Comparison of ENCODE assay signal across 26 mouse cellular contexts in genomic region chr12:54537022-54537421, GRCm38 (mm10).
DNase-seq lines count a peak whose midpoint lies in the region; ATAC-seq and TF ChIP-seq lines count a peak whose summit lies in the region.
"Had no signal": no experiment of that assay in that cellular context is flagged by ENCODE, and none has a peak within 500 bp of the region (broad histone marks: within the 10 kb centered on the region; RNA-seq: fewer than 3 reads in every experiment).

No protein-coding gene starts in this region.

- no peak for TF ChIP-seq EP300 in liver, postnatal 0 days (IDR thresholded peaks at IDR 0.05; ENCODE audit: low read depth)

- no peak overlapping the region for H3K9ac ChIP-seq in hindbrain, embryonic 16.5 days (ENCODE audit: low read depth, low read length)
- no peak overlapping the region for H3K9ac ChIP-seq in hindbrain, embryonic 14.5 days
- no peak overlapping the region for H3K9ac ChIP-seq in midbrain, postnatal 0 days (replicated peaks; ENCODE audit: low read length, poor library complexity, severe bottlenecking)
- no peak overlapping the region for H3K9ac ChIP-seq in midbrain, embryonic 11.5 days (ENCODE audit: low read length)
- no peak overlapping the region for H3K9ac ChIP-seq in intestine, embryonic 16.5 days (ENCODE audit: low read depth, low read length)
- H3K9ac ChIP-seq in stomach, embryonic 15.5 days: no peak overlapping the region
- no peak overlapping the region for H3K9ac ChIP-seq in liver, postnatal 0 days (replicated peaks)
- H3K9ac ChIP-seq: embryonic facial prominence, embryonic 12.5 days; forebrain, embryonic 12.5 days; kidney, embryonic 15.5 days; liver, embryonic 15.5 days had no signal

- 42% methylated on average over 7 of the region's 7 CpGs for WGBS in hindbrain, embryonic 16.5 days
- 51% methylated on average over 7 of the region's 7 CpGs for WGBS in hindbrain, embryonic 14.5 days
- WGBS in midbrain, postnatal 0 days: 62% methylated on average over 7 of the region's 7 CpGs
- whole genome bisulfite sequencing in midbrain, embryonic 11.5 days: 89% methylated on average over 7 of the region's 7 CpGs
- 54% methylated on average over 7 of the region's 7 CpGs for WGBS in intestine, embryonic 16.5 days
- 44% methylated on average over 7 of the region's 7 CpGs for WGBS in stomach, embryonic 15.5 days
- WGBS in liver, postnatal 0 days (ENCODE audit: insufficient replicate concordance): 84% methylated on average over 7 of the region's 7 CpGs

- H3K36me3 ChIP-seq in hindbrain, embryonic 16.5 days (ENCODE audit: control insufficient read depth, insufficient read depth, low read length): no peaks in the 10 kb centered on the region
- H3K36me3 ChIP-seq in hindbrain, embryonic 14.5 days (replicated peaks; ENCODE audit: control insufficient read depth, insufficient read depth): no peaks in the 10 kb centered on the region
- H3K36me3 ChIP-seq in midbrain, postnatal 0 days (ENCODE audit: insufficient read depth, low read length): no peaks in the 10 kb centered on the region
- H3K36me3 ChIP-seq in midbrain, embryonic 11.5 days (ENCODE audit: control insufficient read depth, insufficient read depth, low read length): no peaks in the 10 kb centered on the region
- H3K36me3 ChIP-seq in intestine, embryonic 16.5 days (ENCODE audit: control insufficient read depth, insufficient read depth, low read length): no peaks in the 10 kb centered on the region
- H3K36me3 ChIP-seq in stomach, embryonic 15.5 days: no peaks in the 10 kb centered on the region
- no peaks in the 10 kb centered on the region for H3K36me3 ChIP-seq in liver, postnatal 0 days (replicated peaks; ENCODE audit: insufficient read depth, low read length)
- H3K36me3 ChIP-seq: embryonic facial prominence, embryonic 12.5 days; forebrain, embryonic 12.5 days; heart, embryonic 10.5 days; kidney, embryonic 15.5 days; liver, embryonic 15.5 days; midbrain, embryonic 10.5 days had no signal

- H3K4me2 ChIP-seq in hindbrain, embryonic 16.5 days (ENCODE audit: low read length): no peak overlapping the region
- H3K4me2 ChIP-seq in hindbrain, embryonic 14.5 days (replicated peaks): no peak overlapping the region
- no peak overlapping the region for H3K4me2 ChIP-seq in midbrain, postnatal 0 days (ENCODE audit: low read depth, low read length, poor library complexity, severe bottlenecking)
- H3K4me2 ChIP-seq in midbrain, embryonic 11.5 days: no peak overlapping the region
- no peak overlapping the region for H3K4me2 ChIP-seq in intestine, embryonic 16.5 days (ENCODE audit: low read depth, low read length)
- no peak overlapping the region for H3K4me2 ChIP-seq in stomach, embryonic 15.5 days
- H3K4me2 ChIP-seq in liver, postnatal 0 days (ENCODE audit: low read depth, low read length): no peak overlapping the region
- H3K4me2 ChIP-seq: embryonic facial prominence, embryonic 12.5 days; forebrain, embryonic 12.5 days; kidney, embryonic 15.5 days; liver, embryonic 15.5 days had no signal

- peak; percentile 52 for ATAC-seq in hindbrain, embryonic 16.5 days
- no peak; the same call in 1 of the 2 replicates for ATAC-seq in hindbrain, embryonic 14.5 days (ENCODE audit: low FRiP score)
- no peak for ATAC-seq in midbrain, postnatal 0 days (ENCODE audit: low FRiP score)
- ATAC-seq in midbrain, embryonic 11.5 days (ENCODE audit: low FRiP score): no peak
- ATAC-seq in intestine, embryonic 16.5 days: no peak
- ATAC-seq in stomach, embryonic 15.5 days (ENCODE audit: insufficient read depth, low FRiP score, low read depth): 0 out of 2 replicates have a peak, but pooled peaks have one; percentile 35
- ATAC-seq in liver, postnatal 0 days: no peak

- no peak for DNase-seq in hindbrain, embryonic 14.5 days (ENCODE audit: low spot score)
- DNase-seq in midbrain, postnatal 0 days (ENCODE audit: low spot score): peak; percentile 19
- DNase-seq in midbrain, embryonic 11.5 days (ENCODE audit: low spot score, missing footprints): no peak
- no peak for DNase-seq in urinary bladder, postnatal 10 days (ENCODE audit: low spot score)
- DNase-seq in liver, postnatal 0 days: no peak
- DNase-seq: adrenal gland, postnatal 25 days; cerebellum, adult 9-10 months; heart, postnatal 4 days; kidney, adult 11 months; layer of hippocampus, adult 9-11 months; liver; retina, postnatal 1 day; right cerebral cortex, postnatal 25 days; spleen, adult 18-20 months; thymus, adult 2 months; thymus, postnatal 4 days had no signal

- H3K4me1 ChIP-seq in hindbrain, embryonic 16.5 days (ENCODE audit: control insufficient read depth, insufficient read depth, low read depth, low read length): no peaks in the 10 kb centered on the region; the same call in 1 of the 2 replicates
- peaks cover 13% of the 10 kb centered on the region; the same call in 1 of the 2 replicates for H3K4me1 ChIP-seq in hindbrain, embryonic 14.5 days (replicated peaks; ENCODE audit: control insufficient read depth, insufficient read depth, low read length)
- H3K4me1 ChIP-seq in midbrain, postnatal 0 days (ENCODE audit: insufficient read depth, low read length): no peaks in the 10 kb centered on the region
- H3K4me1 ChIP-seq in midbrain, embryonic 11.5 days (ENCODE audit: control insufficient read depth, insufficient read depth, low read length): peaks cover 4% of the 10 kb centered on the region; the same call in 1 of the 2 replicates
- H3K4me1 ChIP-seq in intestine, embryonic 16.5 days (ENCODE audit: control insufficient read depth, insufficient read depth, low read length): peaks cover 6% of the 10 kb centered on the region; the same call in 1 of the 2 replicates
- H3K4me1 ChIP-seq in stomach, embryonic 15.5 days: 0 out of 2 replicates have a peak, but pooled peaks cover 4% of the 10 kb centered on the region
- H3K4me1 ChIP-seq in liver, postnatal 0 days (ENCODE audit: insufficient read depth): no peaks in the 10 kb centered on the region
- H3K4me1 ChIP-seq: kidney, embryonic 15.5 days; liver, embryonic 15.5 days had no signal

- no peaks in the 10 kb centered on the region for H3K9me3 ChIP-seq in hindbrain, embryonic 16.5 days (ENCODE audit: control insufficient read depth, low read length)
- no peaks in the 10 kb centered on the region for H3K9me3 ChIP-seq in hindbrain, embryonic 14.5 days (ENCODE audit: control insufficient read depth, low read length)
- no peaks in the 10 kb centered on the region for H3K9me3 ChIP-seq in midbrain, postnatal 0 days (ENCODE audit: low read length)
- no peaks in the 10 kb centered on the region for H3K9me3 ChIP-seq in midbrain, embryonic 11.5 days (ENCODE audit: control insufficient read depth, low read length)
- H3K9me3 ChIP-seq in intestine, embryonic 16.5 days (ENCODE audit: control insufficient read depth, low read length): 0 out of 2 replicates have a peak, but pooled peaks cover 2% of the 10 kb centered on the region
- H3K9me3 ChIP-seq in stomach, embryonic 15.5 days: no peaks in the 10 kb centered on the region
- no peaks in the 10 kb centered on the region for H3K9me3 ChIP-seq in liver, postnatal 0 days (ENCODE audit: low read length)
- H3K9me3 ChIP-seq: embryonic facial prominence, embryonic 12.5 days; forebrain, embryonic 12.5 days; heart, embryonic 10.5 days; kidney, embryonic 15.5 days; liver, embryonic 15.5 days; midbrain, embryonic 10.5 days had no signal

- H3K27me3 ChIP-seq in hindbrain, embryonic 16.5 days (replicated peaks; ENCODE audit: control insufficient read depth, insufficient read depth, low read length): no peaks in the 10 kb centered on the region
- H3K27me3 ChIP-seq in hindbrain, embryonic 14.5 days (ENCODE audit: control insufficient read depth, insufficient read depth, low read length): no peaks in the 10 kb centered on the region
- no peaks in the 10 kb centered on the region for H3K27me3 ChIP-seq in midbrain, postnatal 0 days (ENCODE audit: insufficient read depth, low read length)
- no peaks in the 10 kb centered on the region for H3K27me3 ChIP-seq in midbrain, embryonic 11.5 days (ENCODE audit: control insufficient read depth, insufficient read depth, low read length)
- H3K27me3 ChIP-seq in intestine, embryonic 16.5 days (replicated peaks; ENCODE audit: control insufficient read depth, insufficient read depth, low read length): no peaks in the 10 kb centered on the region
- H3K27me3 ChIP-seq in stomach, embryonic 15.5 days (replicated peaks): no peaks in the 10 kb centered on the region
- no peaks in the 10 kb centered on the region for H3K27me3 ChIP-seq in liver, postnatal 0 days (ENCODE audit: insufficient read depth, low read length)
- H3K27me3 ChIP-seq: embryonic facial prominence, embryonic 12.5 days; forebrain, embryonic 12.5 days; kidney, embryonic 15.5 days; liver, embryonic 15.5 days had no signal

- no peak for TF ChIP-seq CTCF in midbrain, postnatal 0 days (IDR thresholded peaks at IDR 0.05)
- TF ChIP-seq CTCF in liver, postnatal 0 days (IDR thresholded peaks at IDR 0.05; ENCODE audit: low read depth): no peak

- H3K4me3 ChIP-seq in hindbrain, embryonic 16.5 days (ENCODE audit: low read length): no peak overlapping the region
- no peak overlapping the region for H3K4me3 ChIP-seq in hindbrain, embryonic 14.5 days (replicated peaks; ENCODE audit: low read length)
- H3K4me3 ChIP-seq in midbrain, postnatal 0 days (ENCODE audit: low read depth, low read length): no peak overlapping the region
- H3K4me3 ChIP-seq in midbrain, embryonic 11.5 days (ENCODE audit: low read depth, low read length): no peak overlapping the region
- H3K4me3 ChIP-seq in intestine, embryonic 16.5 days (ENCODE audit: low read length): no peak overlapping the region
- H3K4me3 ChIP-seq in stomach, embryonic 15.5 days (replicated peaks): no peak overlapping the region
- no peak overlapping the region for H3K4me3 ChIP-seq in liver, postnatal 0 days (ENCODE audit: low read depth, low read length)
- H3K4me3 ChIP-seq: embryonic facial prominence, embryonic 12.5 days; erythroblast, embryonic 14.5 days; forebrain, embryonic 12.5 days; heart, embryonic 10.5 days; kidney, embryonic 15.5 days; liver, embryonic 15.5 days; midbrain, embryonic 10.5 days had no signal

- H3K27ac ChIP-seq in hindbrain, embryonic 16.5 days (ENCODE audit: low read depth, low read length): no peak overlapping the region
- no peak overlapping the region for H3K27ac ChIP-seq in hindbrain, embryonic 14.5 days
- H3K27ac ChIP-seq in midbrain, postnatal 0 days (ENCODE audit: low read depth, low read length): no peak overlapping the region
- H3K27ac ChIP-seq in midbrain, embryonic 11.5 days (ENCODE audit: low read depth, low read length): no peak overlapping the region
- H3K27ac ChIP-seq in intestine, embryonic 16.5 days (ENCODE audit: low read length): peak overlapping the region; percentile 66
- H3K27ac ChIP-seq in stomach, embryonic 15.5 days: peak overlapping the region; percentile 80
- H3K27ac ChIP-seq in liver, postnatal 0 days (ENCODE audit: low read depth): no peak overlapping the region
- H3K27ac ChIP-seq: embryonic facial prominence, embryonic 12.5 days; forebrain, embryonic 12.5 days; heart, embryonic 10.5 days; kidney, embryonic 15.5 days; liver, embryonic 15.5 days; midbrain, embryonic 10.5 days had no signal

Comparison
In these comparisons a context has a peak if more than half of its experiments do, and no peak if none do; other contexts are left out.
1. ATAC-seq: peak in hindbrain, embryonic 16.5 days (single experiment) and stomach, embryonic 15.5 days (single experiment); none in hindbrain, embryonic 14.5 days (single experiment), midbrain, postnatal 0 days (single experiment), midbrain, embryonic 11.5 days (single experiment), intestine, embryonic 16.5 days (single experiment) and liver, postnatal 0 days (single experiment).
2. H3K27ac ChIP-seq: peak in intestine, embryonic 16.5 days (single experiment) and stomach, embryonic 15.5 days (single experiment); none in hindbrain, embryonic 16.5 days (single experiment), hindbrain, embryonic 14.5 days (single experiment), midbrain, postnatal 0 days (single experiment), midbrain, embryonic 11.5 days (single experiment) and liver, postnatal 0 days (single experiment).